Mouse (Mus musculus) cerebral cortex, adult 2 months (tissue): ENCODE results near the gene Rpl10-ps3.

Experiments
- WGBS: fragments of 180-500 bp; shearing (Covaris S2); methylation state at CpG from one replicate; pipeline ENCODE4 v1.1.7; 2018; 5-methylcytosine and 5-hydroxymethylcytosine counted together

Rpl10-ps3 gene

DNA sequence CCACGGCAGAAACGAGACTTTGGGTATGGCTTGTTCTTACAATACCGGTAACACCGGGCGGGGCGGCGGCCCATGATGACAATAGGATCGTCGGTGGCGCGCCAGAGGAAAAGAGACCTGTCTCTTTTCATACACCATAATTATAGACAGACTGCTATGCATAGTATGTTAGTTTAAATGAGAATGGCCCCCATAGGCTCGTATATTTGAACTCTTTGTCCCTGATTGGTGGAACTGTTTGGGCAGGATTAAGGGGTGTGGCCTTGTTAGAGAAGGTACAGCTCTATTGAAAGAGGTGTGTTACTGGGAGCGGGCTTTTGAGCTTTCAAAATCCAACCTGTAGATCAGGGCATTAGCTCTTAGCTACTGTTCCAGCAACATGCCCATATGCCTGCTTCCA lies at the start of gene Rpl10-ps3:
Gene Rpl10-ps3 (minus strand): TSS at position 101 of the 400 bp plus-strand sequence.
- WGBS, result 95% methylated on average over 12 of the region's 13 CpGs

DNA sequence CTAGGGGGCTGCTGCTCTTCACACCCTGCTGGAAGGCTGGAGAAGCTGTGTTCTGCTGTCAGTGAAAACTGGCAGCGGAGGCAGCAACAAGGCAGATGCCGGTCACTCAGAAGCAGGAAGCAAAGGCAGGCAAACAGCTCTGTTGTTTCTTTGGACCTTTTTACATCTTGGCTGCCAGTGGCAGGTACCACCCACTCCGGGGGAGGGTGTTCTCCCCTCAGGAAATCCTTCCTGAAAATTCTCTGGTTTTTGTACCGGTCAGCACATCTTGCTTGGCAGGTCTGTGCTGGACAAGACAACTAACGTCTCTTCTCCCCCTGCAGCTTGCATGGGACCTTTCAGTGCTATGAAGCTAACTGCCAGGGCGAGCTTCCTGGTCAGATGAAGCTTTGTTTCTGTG lies 30.8 kb upstream of the Rpl10-ps3 start:
- WGBS, result 58% methylated on average over 6 of the region's 6 CpGs

DNA sequence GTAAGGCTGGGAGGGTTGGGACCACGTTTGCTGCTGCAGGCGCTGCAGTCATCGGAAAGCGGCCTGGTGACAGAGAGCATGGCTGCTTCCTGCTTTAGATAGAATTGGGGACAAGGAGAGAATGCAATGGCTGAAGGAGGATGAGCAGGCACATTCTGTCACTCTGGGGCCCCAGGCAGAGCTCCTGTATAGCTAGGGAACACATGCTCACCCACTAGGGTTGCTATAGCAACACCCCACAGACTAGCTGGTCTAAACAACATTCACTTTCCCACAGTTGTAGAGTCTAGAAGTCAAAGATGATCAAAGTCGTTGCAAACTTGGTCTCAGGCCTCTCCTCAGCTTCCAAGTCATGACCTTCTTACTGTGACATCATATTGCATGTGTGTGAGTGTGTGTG lies 29.9 kb upstream of the Rpl10-ps3 start:
- WGBS, result 53% methylated on average over 5 of the region's 5 CpGs

DNA sequence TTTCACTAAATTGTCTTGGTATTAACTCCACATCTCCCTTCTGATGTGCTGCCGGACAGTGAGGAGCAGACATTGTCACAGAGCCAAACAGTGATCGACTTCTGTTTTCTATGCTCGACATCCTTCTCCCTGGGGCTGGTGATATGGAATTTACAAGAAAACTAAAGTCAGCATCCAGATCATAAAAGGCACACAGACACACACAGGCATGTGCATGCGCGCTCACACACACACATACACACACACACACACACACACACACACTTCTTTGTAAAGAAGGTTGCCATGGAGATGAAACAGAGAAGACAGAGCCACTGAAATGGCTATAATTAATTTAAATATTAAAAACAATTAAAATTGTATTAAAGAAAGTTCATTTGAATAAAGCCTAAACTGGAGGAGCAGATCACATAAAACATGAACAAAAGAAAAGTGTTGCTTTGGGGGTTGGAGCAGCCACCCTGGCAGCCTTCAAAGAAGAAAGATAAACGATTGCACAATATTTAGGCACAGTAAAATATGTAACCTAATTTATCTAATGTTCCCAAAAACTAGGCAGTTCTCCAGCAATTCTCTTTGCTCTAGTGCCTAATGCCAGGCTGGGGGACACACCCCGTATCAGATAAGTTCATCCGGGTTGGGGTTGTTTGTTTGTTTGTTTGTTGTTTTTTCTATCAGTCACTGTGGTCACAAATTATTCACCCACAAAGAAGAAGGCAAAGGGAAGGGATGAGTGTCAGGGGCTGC lies 24.0 kb upstream of the Rpl10-ps3 start:
- WGBS, result 73% methylated on average over 8 of the region's 8 CpGs

DNA sequence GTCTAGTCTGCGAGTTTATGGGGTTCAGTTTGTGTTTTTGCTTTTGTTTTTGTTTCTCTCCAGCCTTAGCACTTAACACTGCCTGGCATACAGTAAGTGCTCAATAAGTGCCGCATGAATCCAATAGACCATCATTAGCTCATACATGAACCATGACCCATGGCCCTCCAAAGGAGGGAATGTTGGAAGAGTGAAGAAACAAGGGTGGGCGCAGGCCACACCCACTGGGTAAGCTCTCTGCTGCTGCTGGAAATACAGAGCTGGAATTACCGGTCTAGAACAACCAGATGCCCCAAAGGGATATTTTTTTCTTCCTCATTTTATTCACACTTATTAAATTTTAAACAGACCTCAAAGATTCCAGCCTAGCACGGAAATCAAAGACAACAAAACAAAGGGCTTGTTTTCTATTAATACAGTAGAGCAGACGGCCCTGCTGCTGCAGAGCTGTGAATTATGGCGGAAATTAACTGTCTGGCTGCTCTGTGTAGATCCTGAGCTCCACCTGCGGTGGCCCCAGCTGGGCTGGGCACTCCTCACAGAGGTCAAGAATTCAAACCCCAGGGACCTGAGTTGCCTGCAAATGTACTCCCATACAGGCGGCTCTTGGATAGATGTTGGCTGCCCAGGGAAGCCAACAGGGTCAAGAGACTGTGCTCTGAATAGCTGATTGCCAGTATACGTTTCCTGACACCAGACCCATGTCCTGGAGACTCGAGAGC lies 20.5 kb upstream of the Rpl10-ps3 start:
- 76% methylated on average over 11 of the region's 11 CpGs for WGBS

DNA sequence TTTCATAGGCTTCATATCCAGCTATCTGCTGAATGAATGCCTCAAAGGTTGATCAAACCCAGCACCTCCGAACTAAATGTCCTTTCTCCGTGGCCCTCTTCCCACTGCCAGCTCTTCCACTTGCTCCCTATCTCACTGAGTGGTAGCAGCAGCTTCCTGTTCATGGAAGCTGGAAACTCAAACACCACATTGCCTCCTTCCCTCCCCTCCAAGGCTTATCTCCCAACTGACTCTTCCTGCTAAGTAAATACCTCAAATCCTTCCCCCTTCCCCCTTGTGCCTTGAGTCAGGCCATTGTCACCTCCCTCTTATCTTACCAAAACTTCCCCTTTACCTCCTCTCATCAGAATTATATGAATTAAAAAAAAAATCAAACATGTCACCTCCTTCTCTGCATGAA lies 19.2 kb upstream of the Rpl10-ps3 start:
- 82% methylated on average over 2 of the region's 2 CpGs for WGBS

DNA sequence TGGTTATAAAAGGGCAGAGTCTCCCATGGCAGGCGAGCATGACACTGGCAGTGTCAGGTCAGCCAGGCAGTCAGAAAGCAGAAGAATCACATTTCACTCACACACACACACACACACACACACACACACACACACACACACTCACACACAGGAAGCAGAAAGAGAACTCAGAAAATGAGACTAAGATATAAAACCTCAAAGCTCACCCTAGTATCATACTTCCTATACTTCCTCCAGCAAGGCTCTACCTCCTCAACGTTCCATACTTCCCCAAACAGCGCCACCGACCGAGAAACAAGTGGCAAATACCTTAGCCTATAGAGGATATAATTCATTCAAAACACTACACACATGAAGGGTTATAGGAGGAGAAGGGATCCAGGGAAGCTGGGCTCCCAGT lies 18.5 kb upstream of the Rpl10-ps3 start:
- WGBS, result 78% methylated on average over 5 of the region's 5 CpGs

DNA sequence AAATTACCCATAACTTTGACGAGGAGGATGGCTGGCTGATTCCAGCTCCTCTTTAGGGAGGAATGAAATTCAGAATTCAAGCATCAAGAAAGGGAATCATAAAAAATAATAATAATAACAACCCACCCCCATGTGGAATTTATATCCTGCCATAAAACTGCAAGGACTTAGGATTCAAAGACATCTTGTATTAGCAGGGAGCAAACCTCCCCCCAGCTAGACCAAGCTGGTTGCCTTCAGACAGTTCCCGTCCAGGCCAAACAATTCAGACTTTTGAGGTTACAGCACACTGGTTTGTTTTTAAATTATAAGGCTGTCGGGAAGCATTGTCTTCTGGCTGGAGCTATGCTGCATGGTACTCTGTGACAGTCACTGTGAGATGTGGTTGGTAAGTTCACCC lies 17.8 kb upstream of the Rpl10-ps3 start:
- 58% methylated on average over 3 of the region's 3 CpGs for WGBS

DNA sequence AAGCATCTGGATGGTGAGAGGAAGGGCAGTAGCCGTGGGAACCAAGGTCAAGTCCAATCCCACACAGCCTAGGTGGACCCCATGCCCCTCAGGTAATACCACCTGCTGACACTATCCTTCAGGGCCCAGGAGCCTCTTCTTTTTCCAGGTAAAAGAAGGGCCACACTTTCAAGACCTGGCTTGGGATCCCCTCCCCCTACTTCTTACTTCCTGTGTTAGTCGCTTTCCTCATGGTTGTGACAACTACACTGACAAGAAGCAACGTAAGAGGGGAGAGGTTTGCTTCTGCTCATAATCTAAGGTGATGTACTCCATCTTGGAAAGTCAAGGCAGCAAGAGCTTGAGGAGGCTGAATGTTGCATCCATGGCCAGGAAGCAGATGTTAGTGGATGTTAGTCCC lies 15.6 kb upstream of the Rpl10-ps3 start:
- WGBS, result 79% methylated on average over 3 of the region's 3 CpGs

DNA sequence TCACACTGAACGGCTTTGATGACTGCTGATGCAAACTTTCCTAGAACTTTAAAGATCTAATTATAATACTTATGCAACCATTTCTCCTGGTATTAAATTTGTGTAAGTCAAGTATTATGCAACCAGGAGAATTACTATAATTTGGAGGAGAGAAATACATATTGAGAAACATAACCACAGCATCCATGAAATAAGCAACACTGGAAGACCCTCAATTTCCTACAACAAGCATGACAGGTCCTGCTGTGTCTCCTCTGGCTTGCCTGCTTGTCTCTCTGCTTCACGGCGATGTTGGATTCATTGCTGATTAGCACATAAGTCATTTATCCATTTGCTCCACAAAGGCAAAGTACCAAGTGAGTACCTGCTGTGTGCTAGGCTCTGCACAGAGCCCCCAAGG lies 12.6 kb upstream of the Rpl10-ps3 start:
- 78% methylated on average over 3 of the region's 3 CpGs for WGBS

DNA sequence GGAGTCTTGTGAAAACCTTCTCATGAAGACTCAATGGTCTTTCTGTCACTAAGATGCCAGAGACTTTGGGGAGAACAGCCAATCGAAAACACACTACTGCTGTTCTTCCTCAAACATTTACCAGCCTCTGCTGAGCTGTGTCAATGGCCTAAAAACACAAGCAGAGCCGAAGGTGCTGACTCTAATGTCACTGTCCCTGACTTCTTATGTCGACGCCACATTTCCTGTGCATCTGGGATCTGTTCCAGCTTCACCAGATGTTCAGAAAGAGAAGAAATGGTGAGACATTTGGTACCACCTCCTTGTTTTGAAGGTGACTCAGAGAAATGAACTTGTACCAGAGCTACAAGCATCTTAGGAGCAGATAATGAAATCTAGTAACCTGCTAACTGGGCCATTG lies 7.0 kb upstream of the Rpl10-ps3 start:
- WGBS, result 55% methylated on average over 4 of the region's 4 CpGs

DNA sequence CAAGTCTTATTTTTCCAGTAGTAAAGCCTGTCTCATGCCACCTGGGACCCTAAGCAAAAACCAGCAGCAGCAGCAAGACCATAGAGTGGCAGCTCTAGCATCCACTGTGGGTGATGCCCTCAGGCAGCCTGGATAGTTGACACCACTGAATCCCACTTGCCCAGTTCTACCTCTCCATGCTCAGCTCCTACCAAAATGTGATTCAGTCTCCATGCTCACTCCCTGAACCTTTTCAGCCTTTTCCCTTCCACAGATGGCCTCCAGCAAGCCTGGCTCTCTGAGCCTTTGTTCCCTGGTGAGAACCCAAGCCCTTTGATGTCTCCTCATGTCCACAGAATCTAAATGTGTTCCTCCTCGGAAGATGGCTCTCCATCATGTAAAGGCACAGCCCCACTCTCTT lies 5.8 kb upstream of the Rpl10-ps3 start:
- WGBS, result 77% methylated on average over 1 of the region's 1 CpGs

DNA sequence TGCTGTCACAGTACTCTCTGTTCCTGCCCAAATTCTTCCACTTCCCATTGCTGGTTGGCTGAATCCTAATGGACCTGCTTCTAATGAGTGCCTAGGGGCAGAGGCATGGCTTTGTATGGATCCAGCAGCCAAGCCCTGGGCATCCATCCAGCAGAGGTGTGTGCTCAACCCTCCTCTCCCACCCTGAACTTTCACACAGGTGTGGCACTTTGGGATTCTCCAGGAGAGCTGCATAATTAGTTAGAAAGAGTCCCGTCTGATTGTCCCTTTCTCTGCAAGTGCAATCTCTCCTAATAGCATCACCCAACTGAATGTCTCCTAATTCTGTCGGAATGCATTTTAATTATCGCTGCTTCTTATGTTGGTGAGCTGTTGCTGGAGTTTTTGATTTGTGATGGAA lies 4.4 kb upstream of the Rpl10-ps3 start:
- WGBS, result 71% methylated on average over 3 of the region's 3 CpGs

DNA sequence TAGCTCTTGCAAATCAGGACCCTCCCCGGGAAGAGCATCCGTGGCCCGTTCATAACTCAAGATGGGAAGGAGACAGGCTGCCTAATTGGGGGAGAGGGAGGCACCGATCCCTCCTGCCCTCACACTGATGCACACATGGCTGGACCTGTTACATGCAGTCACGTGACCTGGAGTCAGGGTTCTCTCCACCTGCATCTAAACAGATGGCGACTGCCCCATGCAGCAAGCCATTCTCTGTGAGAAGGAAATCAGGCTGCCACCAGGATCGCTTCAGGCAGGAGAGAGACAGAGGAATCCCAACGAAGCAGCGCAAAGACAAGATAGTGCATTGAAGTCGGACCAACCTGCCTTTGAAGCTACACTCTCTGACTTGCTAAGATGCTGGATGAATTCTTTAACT lies 3.5 kb upstream of the Rpl10-ps3 start:
- WGBS, result 90% methylated on average over 10 of the region's 10 CpGs

DNA sequence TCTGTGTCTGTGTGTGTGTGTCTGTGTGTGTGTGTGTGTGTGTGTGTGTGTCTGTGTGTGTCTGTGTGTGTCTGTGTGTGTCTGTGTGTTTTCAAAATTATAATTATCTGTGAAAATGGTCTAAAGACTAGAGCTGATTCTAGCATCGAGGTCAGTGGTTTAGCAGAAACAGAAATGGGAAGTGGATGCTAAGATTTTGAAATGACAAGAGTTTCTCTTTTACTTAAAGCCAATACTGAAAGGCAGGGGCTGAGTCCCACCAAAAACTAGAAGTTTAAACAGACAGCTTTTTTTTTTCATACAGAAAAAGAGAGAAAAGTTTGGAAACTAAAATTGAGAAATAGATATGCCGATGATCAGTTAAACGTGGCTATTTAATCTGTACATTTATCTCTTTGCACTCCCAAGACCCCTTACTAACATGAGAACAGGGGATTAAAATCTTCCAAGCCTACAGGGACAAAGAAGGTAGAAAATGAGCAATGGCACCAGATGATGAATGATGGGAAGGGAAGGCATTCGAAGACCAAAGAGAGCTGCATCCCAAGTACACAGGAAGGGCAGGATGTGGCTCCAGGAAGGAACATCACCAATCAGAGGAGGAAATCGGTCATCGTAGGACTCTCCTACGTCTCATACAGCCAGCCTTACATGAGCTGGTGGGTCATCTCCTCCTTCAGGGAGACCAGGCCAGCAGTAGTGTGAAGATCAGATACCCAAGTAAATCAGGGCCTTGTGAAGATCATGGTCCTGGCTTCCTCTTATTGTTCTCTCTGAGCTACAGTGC lies 9.0 kb downstream of the Rpl10-ps3 start:
- WGBS, result 83% methylated on average over 7 of the region's 7 CpGs

DNA sequence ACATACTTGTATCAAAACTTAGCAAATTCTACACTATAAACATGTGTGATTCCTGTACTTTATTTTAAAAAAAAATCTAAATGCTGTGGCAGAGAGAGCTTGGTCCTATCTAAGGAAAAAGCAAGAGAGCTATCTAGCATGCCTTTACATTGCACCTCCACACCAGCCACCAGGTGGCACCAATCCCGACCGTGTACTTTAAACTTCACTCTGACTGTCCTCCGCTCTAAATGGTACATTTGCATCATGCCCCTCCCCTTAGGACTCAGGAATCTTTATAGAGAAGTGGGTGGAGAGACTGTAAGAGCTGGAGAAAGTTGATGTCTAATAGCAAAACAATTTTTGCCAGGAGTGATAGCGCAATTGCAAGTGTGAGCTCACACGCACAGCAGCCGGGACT lies 11.4 kb downstream of the Rpl10-ps3 start:
- 37% methylated on average over 6 of the region's 6 CpGs for WGBS

DNA sequence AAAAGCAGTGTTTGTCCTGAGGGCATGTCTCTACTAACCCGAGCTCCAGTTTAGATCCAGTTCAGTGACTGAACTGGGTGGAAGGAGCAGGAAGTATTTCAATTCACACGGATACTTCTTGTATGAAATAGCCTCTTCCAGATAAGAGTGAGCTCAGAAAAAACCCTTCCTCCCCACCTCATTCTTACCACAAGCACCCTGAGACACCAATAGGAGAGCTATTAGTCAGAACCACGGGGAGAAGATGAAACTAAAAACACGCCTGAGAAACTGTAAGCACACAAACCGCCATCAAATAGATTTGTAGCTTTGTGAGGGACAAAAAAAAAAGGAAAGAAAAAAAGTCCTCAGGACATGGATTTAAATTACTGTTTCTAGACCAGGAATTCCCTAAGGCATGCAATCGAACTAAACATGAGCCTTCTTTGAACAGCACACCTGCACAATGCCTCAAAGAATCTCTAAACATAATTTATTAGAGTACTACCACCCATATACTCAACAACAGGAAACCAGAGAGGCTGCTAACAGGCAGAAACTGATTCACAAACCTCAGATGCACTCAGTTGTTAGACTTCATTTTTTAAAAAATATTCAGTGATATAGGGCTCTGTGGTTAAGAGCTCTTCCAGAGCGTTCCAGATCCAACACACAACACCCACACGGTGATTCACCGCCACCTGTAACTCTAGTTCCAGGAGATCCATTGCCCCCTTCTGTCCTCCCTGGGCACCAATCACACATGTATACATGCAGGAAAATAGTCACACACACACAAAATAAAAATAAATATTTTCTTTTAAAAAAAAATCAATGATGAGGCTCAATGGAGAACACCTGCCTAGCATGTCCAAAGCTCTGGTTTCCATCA lies 20.2 kb downstream of the Rpl10-ps3 start:
- 80% methylated on average over 9 of the region's 9 CpGs for WGBS

DNA sequence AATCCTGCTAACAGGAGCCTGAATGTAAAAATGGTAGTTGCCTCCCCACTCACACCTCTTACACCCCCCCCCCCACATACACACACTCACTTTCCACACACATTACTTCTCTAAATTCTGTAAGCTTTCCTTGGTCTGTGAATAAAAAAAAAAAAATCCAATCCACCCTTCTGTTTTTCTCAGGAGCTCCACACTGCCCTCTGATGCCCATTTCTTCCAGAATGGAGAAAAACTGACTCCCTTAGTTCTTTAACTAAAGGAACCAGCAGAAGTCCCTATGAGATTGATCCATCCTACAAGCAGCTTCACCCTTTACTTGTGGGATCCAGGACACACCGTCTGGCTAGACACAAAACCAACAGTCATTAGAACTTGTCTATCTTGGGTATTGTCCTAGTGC lies 24.0 kb downstream of the Rpl10-ps3 start:
- 40% methylated on average over 1 of the region's 1 CpGs for WGBS

DNA sequence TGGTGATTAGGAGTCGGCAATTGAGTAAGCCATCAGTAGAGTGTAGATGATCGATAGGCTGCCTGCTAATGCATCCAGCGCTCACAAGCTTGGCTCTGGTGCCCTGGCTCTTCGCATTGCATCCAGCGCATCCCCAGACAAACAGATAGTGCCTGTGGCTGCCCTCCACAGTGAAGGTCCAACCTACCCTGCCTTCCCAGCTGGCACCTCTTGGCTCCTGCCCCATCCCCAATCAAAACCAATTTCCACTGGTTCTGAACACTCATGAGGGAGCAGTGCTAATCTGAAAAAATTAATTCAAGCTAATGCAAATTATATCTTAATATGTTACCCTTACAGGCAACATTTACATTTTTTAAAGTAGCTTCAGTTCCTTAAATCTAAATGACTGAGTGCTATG lies 25.3 kb downstream of the Rpl10-ps3 start:
- WGBS, result 92% methylated on average over 5 of the region's 5 CpGs

DNA sequence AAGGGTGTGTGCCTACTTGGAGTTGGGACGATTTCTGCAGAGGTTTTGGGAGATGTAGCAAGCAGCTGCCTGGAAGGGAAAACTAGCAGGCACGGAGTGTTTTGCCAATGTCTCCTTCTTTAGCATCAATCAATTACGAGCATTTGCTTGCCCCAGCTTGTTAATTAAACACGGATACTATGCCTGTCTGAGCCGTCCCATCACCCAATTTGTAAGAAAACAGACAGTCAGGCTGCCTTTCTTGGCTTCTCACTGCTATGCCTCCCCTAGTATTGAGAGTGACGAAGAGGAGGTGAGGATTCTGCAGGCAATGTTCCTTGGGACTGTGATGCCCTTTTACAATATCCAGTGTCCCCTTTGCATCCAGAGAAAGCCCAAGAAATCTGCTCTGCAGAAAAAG lies 27.5 kb downstream of the Rpl10-ps3 start:
- 51% methylated on average over 6 of the region's 6 CpGs for WGBS

DNA sequence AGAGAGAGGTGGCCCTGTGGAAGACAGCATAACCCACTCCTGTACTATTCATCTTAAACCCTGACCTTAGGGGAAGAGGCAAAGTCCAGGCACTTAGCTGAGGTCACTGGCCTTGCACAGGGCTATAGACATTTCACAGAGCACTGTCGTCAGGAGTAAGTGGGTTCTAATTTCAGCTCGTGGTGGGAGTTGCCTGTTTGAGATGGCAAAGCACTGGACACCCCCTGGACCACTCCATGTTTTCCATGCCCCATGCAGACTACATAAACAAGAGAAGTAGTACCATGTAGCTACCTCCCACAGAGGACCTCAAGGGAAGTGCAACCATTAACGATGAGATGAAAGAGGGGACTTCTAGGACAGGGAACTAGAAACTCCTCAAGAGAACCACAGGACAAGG lies 29.1 kb downstream of the Rpl10-ps3 start:
- 71% methylated on average over 3 of the region's 3 CpGs for WGBS
